Mouse (Mus musculus) cerebellum, postnatal 4 days (tissue): ENCODE results near the gene 3110082I17Rik.
A peak's percentile ranks its signal among the peaks of the same experiment; 100 is the strongest.
"Not testable (repeated sequence)": the region's sequence is repeated elsewhere in the genome, so short reads cannot be mapped to it uniquely, and the experiment has no call there.

Experiments
- DNase-seq, 2 experiments: peaks; one replicate each; pipeline ENCODE4 v3.0.0; 2022; ENCODE audit warnings: low spot score in 2 of 2, mixed read lengths in 1 of 2

3110082I17Rik gene

DNA sequence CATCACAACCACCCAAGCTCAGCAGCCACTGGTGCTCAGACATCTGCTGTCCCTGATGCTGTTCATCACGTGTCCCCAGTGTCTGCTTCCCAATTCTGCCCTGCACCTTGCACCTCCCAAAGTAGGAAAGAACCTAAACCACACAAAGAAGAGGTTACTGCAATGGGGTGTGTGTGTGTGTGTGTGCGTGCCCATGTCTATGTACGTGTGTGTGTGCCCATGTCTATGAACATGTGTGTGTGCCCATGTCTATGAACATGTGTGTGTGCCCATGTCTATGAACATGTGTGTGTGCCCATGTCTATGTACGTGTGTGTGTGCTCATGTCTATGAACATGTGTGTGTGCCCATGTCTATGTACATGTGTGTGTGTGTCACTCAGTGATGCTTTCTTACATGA is 64.8 kb downstream of the 3110082I17Rik start:
- no peak for DNase-seq

DNA sequence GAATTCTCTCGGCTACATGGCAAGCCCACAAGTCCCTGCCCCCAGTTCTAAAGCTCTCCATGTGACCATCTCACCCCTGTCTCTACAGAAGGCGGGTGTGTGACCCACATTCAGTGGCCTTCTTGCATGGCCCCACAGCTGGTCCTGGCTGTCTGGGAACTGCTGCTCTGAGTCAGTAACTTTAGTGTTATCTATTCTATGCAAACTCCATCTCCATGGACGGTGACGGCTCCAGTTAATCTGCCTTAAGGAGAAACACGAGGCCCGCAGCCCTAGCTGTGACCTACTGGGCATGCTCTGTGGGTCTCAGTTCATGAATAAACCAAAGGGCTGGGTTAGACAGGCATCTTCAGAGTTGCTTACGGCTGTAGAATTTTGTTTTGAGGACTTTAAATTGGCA is 65.9 kb downstream of the 3110082I17Rik start:
- no peak for DNase-seq

- no peak for DNase-seq
Measured at GRCm38 (mm10) chr5:139393197-139393588, 67.1 kb downstream of the 3110082I17Rik start.

DNA sequence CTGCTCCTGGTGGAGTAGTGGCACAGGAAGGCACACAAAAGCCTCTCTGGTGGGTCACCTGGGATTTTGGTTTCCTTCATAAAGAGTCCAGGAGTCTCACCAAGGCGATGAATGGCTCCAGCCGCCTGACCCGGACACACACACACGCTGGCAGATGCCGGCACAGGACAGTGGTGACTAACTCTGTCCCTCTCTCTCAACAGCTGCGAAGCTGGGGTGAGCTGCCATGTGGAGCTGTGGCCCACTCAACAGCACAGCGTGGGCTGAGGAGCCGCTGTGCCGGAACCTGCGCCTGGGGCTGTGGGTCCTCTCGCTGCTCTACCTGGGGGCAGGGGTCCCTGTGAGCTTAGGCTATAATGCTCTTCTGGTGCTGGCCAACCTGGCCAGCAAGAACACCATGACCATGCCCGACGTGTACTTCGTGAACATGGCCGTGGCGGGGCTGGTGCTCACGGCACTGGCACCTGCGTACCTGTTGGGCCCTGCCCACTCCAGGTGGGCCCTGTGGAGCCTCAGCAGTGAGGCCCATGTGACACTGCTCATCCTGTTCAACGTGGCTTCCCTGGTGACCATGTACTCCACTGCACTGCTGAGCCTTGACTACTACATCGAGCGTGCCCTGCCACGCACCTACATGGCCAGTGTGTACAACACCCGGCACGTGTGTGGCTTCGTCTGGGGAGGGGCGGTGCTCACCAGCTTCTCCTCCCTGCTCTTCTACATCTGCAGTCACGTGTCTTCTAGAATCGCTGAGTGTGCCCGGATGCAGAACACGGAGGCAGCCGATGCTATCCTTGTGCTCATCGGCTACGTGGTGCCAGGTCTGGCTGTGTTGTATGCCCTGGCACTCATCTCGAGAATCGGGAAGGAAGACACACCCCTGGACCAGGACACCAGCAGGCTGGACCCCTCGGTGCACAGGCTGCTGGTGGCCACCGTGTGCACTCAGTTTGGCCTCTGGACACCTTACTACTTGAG is 67.8 kb downstream of the 3110082I17Rik start:
- no peak for DNase-seq

DNA sequence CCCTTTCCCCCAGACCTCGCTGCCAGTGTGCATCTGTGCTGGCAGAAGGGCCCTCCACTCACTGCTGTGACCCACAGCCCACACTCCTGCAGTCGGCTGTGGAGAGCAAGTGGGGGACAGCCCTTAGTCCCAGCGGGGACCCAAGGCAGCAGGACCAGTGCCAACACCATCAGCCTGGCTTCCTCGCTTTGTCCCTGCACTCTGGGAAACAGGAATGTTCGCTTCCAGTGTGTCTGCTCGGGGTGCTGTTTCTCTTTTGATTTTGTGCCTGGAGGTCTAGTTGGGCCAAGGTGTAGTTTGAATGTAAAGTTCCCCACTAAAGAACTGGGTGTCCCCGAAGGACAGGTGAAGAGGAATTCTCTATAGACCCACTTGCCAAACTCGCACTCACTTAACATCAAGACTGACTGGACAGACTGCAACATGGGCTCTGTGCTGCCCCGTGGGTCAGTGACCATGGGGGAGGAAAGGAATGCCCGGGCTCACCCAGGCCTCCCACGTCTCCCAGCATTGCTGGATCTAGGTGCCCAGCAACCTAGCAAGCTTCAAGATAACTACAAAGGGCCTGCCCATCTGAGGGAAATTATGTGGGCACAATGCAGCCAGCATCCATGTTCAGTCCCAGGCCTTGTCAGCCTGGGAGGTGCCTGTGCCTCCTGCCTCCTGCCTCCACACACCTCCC is 68.9 kb downstream of the 3110082I17Rik start:
- DNase-seq = peak in 1 of 2 experiments; percentile 54

DNA sequence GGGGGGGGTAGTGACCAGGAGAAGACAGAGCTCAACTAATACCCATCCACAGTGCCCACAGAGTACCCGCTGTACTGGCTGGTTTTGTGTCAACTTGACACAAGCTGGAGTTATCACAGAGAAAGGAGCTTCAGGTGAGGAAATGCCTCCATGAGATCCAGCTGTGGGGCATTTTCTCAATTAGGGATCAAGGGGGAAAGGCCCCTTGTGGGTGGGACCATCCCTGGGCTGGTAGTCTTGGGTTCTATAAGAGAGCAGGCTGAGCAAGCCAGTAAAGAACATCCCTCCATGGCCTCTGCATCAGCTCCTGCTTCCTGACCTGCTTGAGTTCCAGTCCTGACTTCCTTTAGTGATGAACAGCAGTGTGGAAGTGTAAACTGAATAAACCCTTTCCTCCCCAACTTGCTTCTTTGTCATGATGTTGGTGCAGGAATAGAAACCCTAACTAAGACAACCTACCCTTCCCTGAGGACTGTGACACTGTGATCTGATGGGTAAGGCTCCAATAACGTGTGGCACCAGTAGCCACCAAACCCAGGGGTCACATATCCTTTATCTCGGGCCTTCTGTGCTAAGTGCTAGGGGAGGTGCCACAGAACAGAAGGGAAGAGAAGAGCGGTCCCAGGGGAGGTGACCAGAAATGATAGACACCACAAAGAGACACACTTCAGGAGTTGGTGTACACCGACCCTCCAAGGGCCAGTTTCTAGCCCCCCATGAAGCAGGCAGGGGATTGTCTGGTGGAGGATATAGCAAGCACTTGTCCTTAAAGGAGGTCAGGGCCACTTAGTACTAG is 69.8 kb downstream of the 3110082I17Rik start:
- DNase-seq = not testable (repeated sequence)

- DNase-seq = peak in 1 of 2 experiments; percentile 30
Measured at GRCm38 (mm10) chr5:139389676-139390061, 70.7 kb downstream of the 3110082I17Rik start.

- DNase-seq = peak in 1 of 2 experiments; percentile 28
Measured at GRCm38 (mm10) chr5:139388694-139389675, 71.3 kb downstream of the 3110082I17Rik start.

DNA sequence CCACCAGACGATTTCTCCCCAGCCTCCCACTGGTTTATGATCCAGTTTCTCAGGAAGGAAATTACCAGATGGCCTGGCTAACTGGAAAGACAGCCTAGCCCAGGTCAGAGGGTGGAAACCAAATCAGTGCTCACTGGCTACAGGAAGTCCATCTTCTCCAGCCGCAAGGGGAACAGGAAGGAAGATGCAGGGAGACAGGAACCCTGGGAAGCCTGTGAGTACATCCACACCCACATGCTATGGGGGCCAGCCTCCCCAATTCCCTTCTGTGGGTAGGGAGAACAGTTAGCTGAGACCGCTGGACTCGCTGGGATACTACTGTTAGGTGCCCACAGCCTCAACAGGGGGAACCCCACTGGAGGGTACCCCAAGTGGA is 72.1 kb downstream of the 3110082I17Rik start:
- no peak for DNase-seq

DNA sequence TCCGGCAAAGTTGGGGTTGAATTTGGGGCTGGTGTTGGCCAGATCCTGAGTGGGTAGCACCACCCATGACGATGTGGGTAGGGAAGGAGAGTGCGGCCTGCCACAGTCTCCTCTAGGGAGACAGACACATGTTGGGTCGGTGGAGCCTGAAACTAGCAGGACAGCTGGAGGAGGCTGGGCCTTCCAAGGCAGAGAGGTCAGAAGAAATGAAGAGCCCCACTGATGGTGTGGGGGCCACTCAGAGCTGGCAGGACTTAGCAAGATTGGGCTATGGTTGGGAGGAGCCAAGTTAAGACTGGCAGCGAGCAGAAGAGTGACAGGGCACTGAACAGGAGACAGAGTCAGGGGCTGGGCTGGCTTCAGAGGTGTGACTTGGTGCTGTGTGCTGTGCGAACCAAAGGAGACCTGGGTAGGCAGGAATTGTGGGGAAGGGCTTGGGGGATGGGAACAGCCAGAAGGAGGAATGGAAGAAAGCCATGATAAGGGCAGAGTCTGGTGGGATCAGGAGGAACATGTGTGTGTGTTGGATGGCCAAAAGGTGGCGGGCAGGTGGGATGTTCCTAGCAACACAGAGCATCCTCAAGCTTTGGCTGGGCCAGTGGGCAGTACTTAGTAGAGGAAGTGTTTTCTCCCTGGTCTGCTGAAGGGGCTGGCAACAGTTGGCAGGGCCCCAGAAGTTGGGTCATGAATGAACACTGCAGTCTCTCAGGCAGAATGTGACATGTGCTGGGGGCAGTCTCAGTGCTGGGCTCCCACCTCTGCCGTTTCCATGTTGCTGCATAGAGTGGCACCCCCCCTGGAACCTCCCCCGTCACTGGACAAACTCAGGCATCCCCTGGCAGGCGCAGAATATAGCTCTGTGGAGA is 72.8 kb downstream of the 3110082I17Rik start:
- DNase-seq = peak in 1 of 2 experiments; percentile 58

DNA sequence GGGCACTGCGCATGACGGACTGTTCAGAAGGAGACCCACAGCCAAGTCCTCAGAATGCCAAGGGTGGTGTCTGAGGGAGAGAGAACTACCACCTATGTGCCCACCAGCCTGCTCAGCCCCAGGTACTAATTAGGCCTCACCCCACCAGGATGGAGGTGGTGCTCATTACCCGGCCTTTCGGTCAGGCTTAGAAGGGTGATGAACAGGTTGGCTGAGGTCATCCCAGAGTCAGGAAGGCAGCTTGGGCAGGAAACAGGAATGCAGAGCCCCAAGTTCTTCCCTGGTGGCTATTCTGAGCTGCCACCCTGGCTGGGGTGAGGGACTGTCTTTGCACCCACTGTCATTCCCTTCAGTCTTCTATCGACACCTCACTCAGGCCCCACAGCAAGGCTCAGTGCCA is 74.3 kb downstream of the 3110082I17Rik start:
- no peak for DNase-seq

DNA sequence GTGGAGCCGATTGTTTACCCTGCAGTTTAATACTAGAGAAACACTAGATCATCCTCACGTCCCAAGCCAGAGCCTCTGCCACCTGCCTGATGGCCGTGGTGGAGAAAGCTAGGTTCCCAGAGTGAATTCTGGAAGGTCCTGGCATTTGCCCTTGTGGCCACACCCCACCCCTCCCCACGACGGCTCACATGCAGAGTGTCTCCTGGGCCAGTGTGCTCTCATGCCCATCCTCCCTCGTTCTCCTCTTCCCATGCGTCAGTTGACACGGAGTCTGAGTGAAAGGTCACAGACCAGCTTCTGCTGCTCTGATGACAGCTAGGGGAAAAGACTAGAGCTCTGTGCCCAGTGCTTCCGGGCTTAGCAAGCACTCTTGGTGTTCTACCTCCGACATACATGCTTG is 75.8 kb downstream of the 3110082I17Rik start:
- no peak for DNase-seq

DNA sequence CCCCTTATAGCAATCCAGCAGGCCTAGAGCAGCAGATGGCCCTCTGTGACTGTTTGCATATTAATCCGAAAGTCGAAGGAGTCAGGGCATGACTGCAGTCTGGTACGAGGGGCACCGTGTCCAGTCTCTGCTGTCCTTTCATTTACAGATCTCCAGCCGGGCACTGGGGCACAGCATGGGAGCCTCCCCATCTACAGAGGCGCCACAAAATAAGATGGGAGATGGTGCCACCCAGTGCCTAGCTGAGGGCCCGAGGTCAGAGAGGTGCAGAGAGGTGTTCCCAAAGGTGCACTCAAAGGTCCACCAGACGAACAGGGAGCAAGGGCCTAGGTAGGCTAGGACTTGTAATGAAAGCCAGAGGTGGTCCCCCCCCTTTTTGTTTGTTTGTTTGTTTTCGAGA is 77.1 kb downstream of the 3110082I17Rik start:
- DNase-seq = no peak

GRCm38 (mm10) chr5:139382760-139383159 is 77.6 kb downstream of the 3110082I17Rik start:
- DNase-seq = no peak

- no peak for DNase-seq
Measured at GRCm38 (mm10) chr5:139381586-139382513, 78.5 kb downstream of the 3110082I17Rik start.

GRCm38 (mm10) chr5:139380385-139381248 is 79.7 kb downstream of the 3110082I17Rik start:
- DNase-seq = peak; percentile 53 to 82

DNA sequence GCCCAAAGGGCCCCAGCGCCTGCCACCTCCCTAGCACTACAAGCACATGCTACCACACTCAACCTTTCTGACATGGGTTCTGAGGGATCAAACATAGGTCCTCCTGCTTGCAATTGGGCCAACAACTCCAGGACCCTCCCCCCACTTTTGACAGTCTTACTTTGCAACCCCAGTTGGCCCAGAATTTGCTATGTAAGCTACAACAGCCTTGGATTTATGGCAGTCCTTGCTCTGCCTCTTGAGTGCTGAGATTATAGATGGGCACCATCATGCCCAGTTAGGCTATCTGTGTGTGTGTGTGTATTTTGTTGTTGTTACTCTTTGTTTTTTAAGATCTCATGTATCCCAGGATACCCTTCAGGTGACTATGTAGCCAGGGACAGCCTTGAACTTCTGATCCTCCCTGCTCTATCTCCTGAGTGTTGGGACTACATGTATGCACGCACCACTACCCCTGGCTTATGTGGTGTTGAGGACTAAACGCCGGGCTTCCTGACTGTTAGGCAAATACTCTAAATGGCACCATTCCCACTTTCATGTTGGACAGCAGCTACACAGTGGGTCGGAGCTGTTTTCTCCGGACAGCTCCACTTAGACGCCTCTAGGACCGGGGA is 80.4 kb downstream of the 3110082I17Rik start:
- no peak for DNase-seq
